Mouse (Mus musculus) MN1 (cell line): ENCODE data around the gene S100a11.
A peak's percentile ranks its signal among the peaks of the same experiment; 100 is the strongest.

Source experiments
- DNase-seq: peaks from one replicate; pipeline ENCODE4 v3.0.0-alpha.2; 2016; ENCODE audit warnings: low spot score

Gene S100a11

GRCm38 (mm10) chr3:93562372-93562771 lies 42.1 kb downstream of the S100a11 start:
- no peak for DNase-seq

DNA sequence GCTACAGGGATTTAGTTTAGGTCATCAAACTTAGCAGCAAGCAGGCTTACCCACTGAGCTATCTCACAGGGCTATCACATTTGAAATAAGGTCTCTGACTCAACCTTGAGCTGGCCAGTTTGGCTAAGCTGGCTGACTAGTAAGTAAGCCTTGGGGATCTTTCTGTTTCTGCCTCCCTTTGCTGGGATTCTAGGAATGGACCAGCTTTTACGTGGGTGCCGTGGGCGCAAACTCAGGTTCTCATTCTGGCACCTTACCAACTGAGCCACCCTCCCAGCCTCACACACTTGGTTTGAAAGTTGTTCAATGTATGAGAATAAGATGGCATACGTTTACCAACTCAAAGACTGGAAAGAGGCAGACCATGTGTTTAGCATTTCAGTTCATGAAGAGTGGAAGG lies 42.9 kb downstream of the S100a11 start:
- DNase-seq, result no peak

- DNase-seq, result no peak
Measured at GRCm38 (mm10) chr3:93566892-93567291, 46.6 kb downstream of the S100a11 start.

DNA sequence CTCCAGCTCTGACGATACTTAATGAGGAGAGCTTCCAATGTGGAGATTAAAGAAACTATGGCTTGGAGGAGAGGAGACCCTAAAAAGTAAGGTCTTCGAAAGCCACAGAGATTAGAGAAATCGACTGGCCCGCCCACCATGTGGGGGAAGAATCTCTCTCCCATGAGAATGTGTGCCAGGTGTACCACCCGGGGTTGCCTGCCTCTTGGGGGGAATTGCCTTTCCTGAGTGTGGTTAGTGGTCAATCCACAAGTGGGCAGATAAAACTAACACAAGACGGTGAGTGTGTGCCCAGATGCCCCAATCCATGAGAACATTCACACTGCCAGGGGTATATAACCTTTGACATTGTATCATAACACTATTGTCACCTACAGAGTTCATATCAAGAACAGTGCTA lies 47.4 kb downstream of the S100a11 start:
- DNase-seq, result no peak

GRCm38 (mm10) chr3:93568428-93569040 lies 48.2 kb downstream of the S100a11 start:
- peak; percentile 70 for DNase-seq

DNA sequence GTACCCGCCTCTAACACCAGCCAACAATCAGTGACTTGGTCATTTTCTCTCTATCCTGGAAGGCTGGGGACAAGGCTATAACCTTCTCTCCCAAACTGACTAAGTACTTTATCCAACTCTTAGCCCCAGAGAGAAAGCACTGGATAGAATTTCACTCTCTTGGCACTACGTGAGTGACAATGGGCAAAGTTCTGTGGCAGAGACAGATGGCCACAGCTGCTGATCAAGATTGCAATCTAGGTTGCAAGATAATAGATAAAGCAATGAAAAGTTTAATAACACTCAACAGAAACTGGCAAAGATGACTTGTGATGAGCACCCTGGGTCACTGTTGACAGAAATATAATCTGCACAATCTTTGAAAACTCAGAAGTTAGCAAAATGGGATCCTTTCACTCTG lies 48.8 kb downstream of the S100a11 start:
- DNase-seq, result no peak

GRCm38 (mm10) chr3:93572058-93572791 lies 51.9 kb downstream of the S100a11 start:
- no peak for DNase-seq
